Mouse (Mus musculus): ENCODE measurements around the gene Caprin2. TPM values are rescaled to one million over a fixed set of nuclear protein-coding genes. Genes with fewer than 3 reads are reported as not detected.

The Caprin2 gene
- polyA plus RNA-seq, 1 experiment from 2014 or later: 11.2 TPM

DNA sequence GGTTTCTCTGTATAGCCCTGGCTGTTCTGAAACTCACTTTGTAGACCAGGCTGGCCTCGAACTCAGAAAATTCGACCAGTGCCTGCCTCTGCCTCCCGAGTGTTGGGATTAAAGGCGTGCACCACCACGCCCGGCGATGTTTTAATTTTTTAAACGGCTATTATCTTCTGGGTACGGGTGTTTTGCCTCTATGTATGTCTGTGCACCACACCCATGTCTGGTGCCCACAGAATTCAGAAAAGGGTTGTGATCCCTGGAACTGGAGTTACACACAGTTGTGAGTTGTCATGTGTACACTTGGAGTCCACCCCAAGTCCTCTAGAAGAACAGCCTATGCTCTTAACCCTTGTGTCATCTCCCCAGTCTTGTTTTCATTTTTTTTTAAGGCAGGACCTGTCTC, 10.9 kb upstream of the Caprin2 start:
- no peaks in the 10 kb centered on the region for H3K4me1 ChIP-seq (ENCODE audit: insufficient read depth)
- ATAC-seq (ENCODE audit: insufficient read depth) (no peak), DNase-seq (no peak)
- TF ChIP-seq CTCF (IDR thresholded peaks at IDR 0.05; ENCODE audit: low read depth): no peak
- no peak overlapping the region for H3K27ac ChIP-seq (ENCODE audit: low read depth)
- no peak overlapping the region for H3K9ac ChIP-seq
- no peaks in the 10 kb centered on the region for H3K36me3 ChIP-seq (ENCODE audit: insufficient read depth)
- WGBS: 89% methylated on average over 9 of the region's 9 CpGs
- H3K27me3 ChIP-seq (ENCODE audit: insufficient read depth, low read length): no peaks in the 10 kb centered on the region
- no peak overlapping the region for H3K4me3 ChIP-seq (ENCODE audit: low read depth, low read length)
- no peaks in the 10 kb centered on the region for H3K9me3 ChIP-seq (ENCODE audit: low read depth, low read length)
- no peak overlapping the region for H3K4me2 ChIP-seq

- no peak for TF ChIP-seq CTCF (IDR thresholded peaks at IDR 0.05; ENCODE audit: low read depth)
- 65% methylated on average over 3 of the region's 3 CpGs for WGBS
- Histone ChIP-seq H3K27me3 (ENCODE audit: insufficient read depth, low read length) (no peaks in the 10 kb centered on the region), H3K4me2 (no peak overlapping the region), H3K27ac (ENCODE audit: low read depth) (no peak overlapping the region), H3K9ac (no peak overlapping the region), H3K36me3 (ENCODE audit: insufficient read depth) (no peaks in the 10 kb centered on the region), H3K4me1 (ENCODE audit: insufficient read depth) (no peaks in the 10 kb centered on the region), H3K4me3 (ENCODE audit: low read depth, low read length) (no peak overlapping the region), H3K9me3 (ENCODE audit: low read depth, low read length) (no peaks in the 10 kb centered on the region)
- DNase-seq (no peak), ATAC-seq (ENCODE audit: insufficient read depth) (no peak)
These were observed 6.7 kb upstream of the Caprin2 start for GRCm38 (mm10) chr6:148902728-148903127.

- no peaks in the 10 kb centered on the region for H3K27me3 ChIP-seq (ENCODE audit: insufficient read depth, low read length)
- no peak for TF ChIP-seq CTCF (IDR thresholded peaks at IDR 0.05; ENCODE audit: low read depth)
- H3K36me3 ChIP-seq (ENCODE audit: insufficient read depth): no peaks in the 10 kb centered on the region
- H3K9me3 ChIP-seq (ENCODE audit: low read depth, low read length): no peaks in the 10 kb centered on the region
- H3K4me2 ChIP-seq: peak overlapping the region; percentile 72
- peak overlapping the region; percentile 72 for H3K9ac ChIP-seq
- no peaks in the 10 kb centered on the region for H3K4me1 ChIP-seq (ENCODE audit: insufficient read depth)
- H3K27ac ChIP-seq (ENCODE audit: low read depth): peak overlapping the region; percentile 83
- H3K4me3 ChIP-seq (ENCODE audit: low read depth, low read length): peak overlapping the region; percentile 69
- DNase-seq (no peak), ATAC-seq (ENCODE audit: insufficient read depth) (peak; percentile 22)
- 43% methylated on average over 6 of the region's 6 CpGs for WGBS
These were observed 442 bp upstream of the Caprin2 start for GRCm38 (mm10) chr6:148896507-148896851.

DNA sequence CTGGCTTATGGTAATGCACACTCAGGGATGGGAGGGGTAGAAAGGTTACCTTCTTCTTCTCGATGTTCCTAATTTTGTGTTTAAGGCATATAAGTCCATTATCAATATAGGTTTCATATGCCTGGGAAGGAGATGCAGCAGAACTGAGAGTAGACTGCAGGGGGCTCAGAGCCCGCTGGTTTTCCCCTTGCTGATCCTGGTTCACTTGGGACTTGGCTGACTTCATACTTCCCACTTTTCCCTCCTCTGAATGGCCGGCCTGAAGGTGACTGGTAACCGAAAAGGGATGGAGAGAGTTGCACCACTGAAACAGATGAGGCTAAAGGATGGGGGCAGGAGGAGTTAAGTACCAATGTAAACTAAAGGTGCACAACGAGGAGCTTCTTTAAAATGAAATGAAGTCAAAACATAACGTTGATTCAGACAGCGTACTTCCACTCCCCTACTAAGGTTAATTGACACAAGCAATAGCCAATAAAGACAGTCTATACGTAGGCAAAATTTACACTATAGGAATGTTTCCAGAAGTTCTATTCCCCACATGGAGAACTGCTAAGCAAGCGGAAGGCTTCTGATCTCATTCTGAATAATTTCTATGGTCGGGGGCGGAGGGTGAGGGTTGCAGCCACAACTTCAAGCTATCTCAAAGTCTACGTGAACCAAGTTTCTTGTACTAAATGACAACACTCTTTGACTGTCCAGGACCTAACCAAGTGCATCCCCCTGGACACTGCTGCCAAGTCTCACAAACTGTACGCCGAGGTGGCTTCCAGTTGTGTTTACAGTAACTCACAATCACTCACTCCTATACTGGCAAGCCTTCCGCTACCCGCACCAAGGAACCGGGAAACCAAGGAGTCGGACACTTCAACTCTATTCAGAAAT, 907 bp downstream of the Caprin2 start:
- peak; percentile 4 for ATAC-seq (ENCODE audit: insufficient read depth)

DNA sequence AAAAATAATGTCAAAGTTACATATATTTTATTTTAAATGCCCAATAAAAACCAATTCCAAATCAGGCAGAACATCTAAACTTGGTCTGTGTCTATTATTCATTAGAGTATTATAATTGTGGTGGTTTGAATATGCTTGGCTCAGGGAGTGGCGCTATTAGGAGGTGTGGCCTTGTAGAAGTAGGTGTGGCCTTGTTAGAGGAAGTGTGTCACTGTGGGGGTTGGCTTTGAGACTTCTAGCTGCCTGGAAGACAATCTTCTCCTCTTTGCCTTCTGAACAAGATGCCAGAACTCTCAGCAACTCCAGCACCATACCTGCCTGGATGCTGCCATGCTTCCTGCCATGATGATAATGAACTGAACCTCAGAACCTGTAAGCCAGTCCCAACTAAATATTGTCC, 22.1 kb downstream of the Caprin2 start:
- ATAC-seq (ENCODE audit: insufficient read depth) (no peak), DNase-seq (no peak)
- Histone ChIP-seq H3K9me3 (ENCODE audit: low read depth, low read length) (no peaks in the 10 kb centered on the region), H3K4me1 (ENCODE audit: insufficient read depth) (no peaks in the 10 kb centered on the region), H3K4me3 (ENCODE audit: low read depth, low read length) (no peak overlapping the region), H3K9ac (no peak overlapping the region), H3K4me2 (no peak overlapping the region), H3K27me3 (ENCODE audit: insufficient read depth, low read length) (no peaks in the 10 kb centered on the region), H3K36me3 (ENCODE audit: insufficient read depth) (no peaks in the 10 kb centered on the region), H3K27ac (ENCODE audit: low read depth) (no peak overlapping the region)
- 90% methylated on average over 1 of the region's 1 CpGs for WGBS
- no peak for TF ChIP-seq CTCF (IDR thresholded peaks at IDR 0.05; ENCODE audit: low read depth)

More for the DNA sequence above, 907 bp downstream of the Caprin2 start:
- no peaks in the 10 kb centered on the region for H3K36me3 ChIP-seq (ENCODE audit: insufficient read depth)
- no peaks in the 10 kb centered on the region for H3K4me1 ChIP-seq (ENCODE audit: insufficient read depth)
- H3K9me3 ChIP-seq (ENCODE audit: low read depth, low read length): no peaks in the 10 kb centered on the region
- H3K4me2 ChIP-seq: peak overlapping the region; percentile 72
- peak overlapping the region; percentile 72 for H3K9ac ChIP-seq
- no peaks in the 10 kb centered on the region for H3K27me3 ChIP-seq (ENCODE audit: insufficient read depth, low read length)
- TF ChIP-seq CTCF (IDR thresholded peaks at IDR 0.05; ENCODE audit: low read depth): peak; percentile 35
- WGBS: 8% methylated on average over 18 of the region's 18 CpGs
- peak overlapping the region; percentile 69 for H3K4me3 ChIP-seq (ENCODE audit: low read depth, low read length)
- peak overlapping the region; percentile 83; the same call in 1 of the 2 replicates for H3K27ac ChIP-seq (ENCODE audit: low read depth)
- peak; percentile 64 for DNase-seq

GRCm38 (mm10) chr6:148845629-148846028, 50.4 kb downstream of the Caprin2 start:
- H3K27me3 ChIP-seq (ENCODE audit: insufficient read depth, low read length): no peaks in the 10 kb centered on the region

GRCm38 (mm10) chr6:148841760-148842159, 54.3 kb downstream of the Caprin2 start:
- 82% methylated on average over 1 of the region's 1 CpGs for WGBS

More at GRCm38 (mm10) chr6:148845629-148846028, 50.4 kb downstream of the Caprin2 start:
- Histone ChIP-seq H3K9me3 (ENCODE audit: low read depth, low read length) (no peaks in the 10 kb centered on the region), H3K9ac (no peak overlapping the region), H3K36me3 (ENCODE audit: insufficient read depth) (no peaks in the 10 kb centered on the region), H3K27ac (ENCODE audit: low read depth) (no peak overlapping the region), H3K4me3 (ENCODE audit: low read depth, low read length) (no peak overlapping the region), H3K4me1 (ENCODE audit: insufficient read depth) (no peaks in the 10 kb centered on the region), H3K4me2 (no peak overlapping the region)
- TF ChIP-seq CTCF (IDR thresholded peaks at IDR 0.05; ENCODE audit: low read depth): no peak
- no peak for ATAC-seq (ENCODE audit: insufficient read depth)
- no peak for DNase-seq

More at GRCm38 (mm10) chr6:148841760-148842159, 54.3 kb downstream of the Caprin2 start:
- DNase-seq: no peak
- Histone ChIP-seq H3K9me3 (ENCODE audit: low read depth, low read length) (no peaks in the 10 kb centered on the region), H3K36me3 (ENCODE audit: insufficient read depth) (no peaks in the 10 kb centered on the region), H3K4me2 (no peak overlapping the region), H3K27me3 (ENCODE audit: insufficient read depth, low read length) (no peaks in the 10 kb centered on the region), H3K9ac (no peak overlapping the region), H3K4me3 (ENCODE audit: low read depth, low read length) (no peak overlapping the region), H3K27ac (ENCODE audit: low read depth) (no peak overlapping the region), H3K4me1 (ENCODE audit: insufficient read depth) (no peaks in the 10 kb centered on the region)
- ATAC-seq (ENCODE audit: insufficient read depth): no peak
- no peak for TF ChIP-seq CTCF (IDR thresholded peaks at IDR 0.05; ENCODE audit: low read depth)

All from lung, embryonic 14.5 days (tissue).